In the genomic region with DNA sequence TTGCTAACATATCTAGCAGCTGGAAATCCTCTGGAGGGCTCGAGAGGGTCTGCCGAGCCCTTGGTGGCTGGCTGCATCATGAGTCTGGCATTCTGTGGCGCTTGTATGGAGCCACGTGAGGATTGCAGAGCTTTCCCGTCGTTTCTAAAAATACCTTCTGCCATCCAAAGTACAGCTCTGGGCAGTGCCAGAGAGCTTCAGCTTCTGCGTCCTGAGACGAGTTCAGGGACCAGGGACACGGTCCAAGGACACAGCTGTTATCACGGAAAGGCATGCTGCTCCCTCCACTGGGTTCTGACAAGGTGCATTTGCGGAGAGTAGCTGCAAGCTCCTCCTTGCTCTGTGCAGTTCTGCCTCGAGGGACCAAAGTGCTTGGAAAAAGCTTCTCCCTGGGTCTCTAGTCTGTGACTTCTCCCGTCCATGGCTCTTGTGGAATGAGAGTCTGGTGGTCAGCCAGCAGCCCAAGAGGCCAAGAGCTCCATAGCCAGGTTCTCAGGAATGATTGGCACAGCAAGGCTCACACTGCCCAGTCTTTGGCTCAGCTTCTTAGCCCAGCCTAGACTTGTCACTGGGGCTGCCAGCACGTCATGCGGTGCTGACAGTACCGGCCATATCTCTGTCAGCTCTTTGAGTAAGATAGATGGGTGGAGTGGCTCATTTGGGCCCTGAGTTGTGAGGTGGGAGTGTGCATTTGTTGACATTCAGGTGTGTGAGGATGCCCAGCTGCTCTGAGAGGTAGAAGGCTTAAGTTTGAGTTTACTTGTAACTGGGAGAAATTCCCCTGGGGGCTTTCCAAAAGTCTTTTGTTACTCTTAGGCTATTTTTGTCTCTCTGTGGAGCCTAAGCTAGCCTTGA, we compare ENCODE assay signal across 10 mouse cellular contexts. TPM values are rescaled to one million over a fixed set of nuclear protein-coding genes. Genes with fewer than 3 reads are reported as not detected.
DNase-seq lines count a peak whose midpoint lies in the region; ATAC-seq and TF ChIP-seq lines count a peak whose summit lies in the region.
"Had no signal": no experiment of that assay in that cellular context is flagged by ENCODE, and none has a peak within 500 bp of the region (broad histone marks: within the 10 kb centered on the region; RNA-seq: fewer than 3 reads in every experiment).

No protein-coding gene starts in this region.

- ATAC-seq in heart, embryonic 15.5 days (replicated peaks; ENCODE audit: insufficient number of reproducible peaks, insufficient read depth, low FRiP score, low read depth) = peak; percentile 87
- ATAC-seq in stomach, postnatal 0 days (ENCODE audit: low FRiP score, low TSS enrichment) = 0 out of 2 replicates have a peak, but pooled peaks have one; percentile 41
- ATAC-seq in megakaryocyte, adult 5-6 weeks (ENCODE audit: poor library complexity, severe bottlenecking) = no peak
- no peak for ATAC-seq in erythroid progenitor cell, adult 5-6 weeks (replicated peaks; ENCODE audit: low FRiP score, poor library complexity, severe bottlenecking)
- ATAC-seq: forebrain, embryonic 15.5 days had no signal

- H3K36me3 ChIP-seq in heart, embryonic 15.5 days = no peaks in the 10 kb centered on the region
- H3K36me3 ChIP-seq in stomach, postnatal 0 days (ENCODE audit: control insufficient read depth, insufficient read depth, low read length) = no peaks in the 10 kb centered on the region
- H3K36me3 ChIP-seq: forebrain, embryonic 15.5 days had no signal

- H3K4me1 ChIP-seq in heart, embryonic 15.5 days (replicated peaks) = peaks cover 63% of the 10 kb centered on the region
- H3K4me1 ChIP-seq in stomach, postnatal 0 days (replicated peaks; ENCODE audit: control insufficient read depth, insufficient read depth) = peaks cover 7% of the 10 kb centered on the region
- H3K4me1 ChIP-seq: forebrain, embryonic 15.5 days had no signal

- peak; percentile 66 for DNase-seq in ovary, adult 18-20 months (ENCODE audit: low spot score)
- no peak for DNase-seq in ovary, postnatal 10 days (ENCODE audit: low spot score)
- DNase-seq in cerebellum, adult 8-10 months = peak; percentile 75
- DNase-seq in stomach, postnatal 0 days (ENCODE audit: low spot score) = no peak
- DNase-seq: right cerebral cortex, postnatal 14 days had no signal

- WGBS in heart, embryonic 15.5 days = 23% methylated on average over 16 of the region's 16 CpGs
- 34% methylated on average over 16 of the region's 16 CpGs for WGBS in stomach, postnatal 0 days

- H3K4me2 ChIP-seq in heart, embryonic 15.5 days = peak overlapping the region; percentile 46
- H3K4me2 ChIP-seq in stomach, postnatal 0 days (replicated peaks; ENCODE audit: low read depth) = no peak overlapping the region
- H3K4me2 ChIP-seq: forebrain, embryonic 15.5 days had no signal

- no peaks in the 10 kb centered on the region for H3K27me3 ChIP-seq in heart, embryonic 15.5 days
- H3K27me3 ChIP-seq in stomach, postnatal 0 days (ENCODE audit: control insufficient read depth, insufficient read depth, low read length) = no peaks in the 10 kb centered on the region
- H3K27me3 ChIP-seq: forebrain, embryonic 15.5 days had no signal

- no peak overlapping the region for H3K9ac ChIP-seq in heart, embryonic 15.5 days
- H3K9ac ChIP-seq in stomach, postnatal 0 days (ENCODE audit: low read length) = peak overlapping the region; percentile 23; the same call in 1 of the 2 replicates
- H3K9ac ChIP-seq: forebrain, embryonic 15.5 days; liver, embryonic 14.5 days had no signal

- H3K27ac ChIP-seq in heart, embryonic 15.5 days = peak overlapping the region; percentile 91
- peak overlapping the region; percentile 65 for H3K27ac ChIP-seq in stomach, postnatal 0 days (replicated peaks)
- H3K27ac ChIP-seq: forebrain, embryonic 15.5 days; liver, embryonic 14.5 days had no signal

- TF ChIP-seq EP300 in stomach, postnatal 0 days (optimal IDR thresholded peaks at IDR 0.05) = no peak

- TF ChIP-seq CTCF in stomach, postnatal 0 days (IDR thresholded peaks at IDR 0.05; ENCODE audit: low read depth) = no peak

- no peak overlapping the region for H3K4me3 ChIP-seq in heart, embryonic 15.5 days
- H3K4me3 ChIP-seq in stomach, postnatal 0 days (ENCODE audit: low read depth, low read length) = no peak overlapping the region
- H3K4me3 ChIP-seq: forebrain, embryonic 15.5 days had no signal

- H3K9me3 ChIP-seq in heart, embryonic 15.5 days (replicated peaks) = no peaks in the 10 kb centered on the region
- H3K9me3 ChIP-seq in stomach, postnatal 0 days (ENCODE audit: control insufficient read depth, low read length) = no peaks in the 10 kb centered on the region
- H3K9me3 ChIP-seq: forebrain, embryonic 15.5 days had no signal

RNA-seq across cellular contexts. Expression of a gene that starts 56.5 kb away (rescaled TPM):
- polyA plus RNA-seq in heart, embryonic 15.5 days (2015; fragmentation: Nextera tagmentation; extraction: Ambion mirVana) = 3.5 and 4.4 TPM in 2 replicates
- polyA plus RNA-seq in stomach, postnatal 0 days (2015; fragmentation: Nextera tagmentation; extraction: Ambion mirVana) = 3.2 and 3.3 TPM in 2 replicates
- total RNA-seq in megakaryocyte, adult 5-6 weeks (2015) = 3.5 and 3.6 TPM in 2 replicates
- 4.2 and 5.1 TPM in 2 replicates for total RNA-seq in megakaryocyte, adult 5-6 weeks (2017)
- total RNA-seq in erythroid progenitor cell, adult 5-6 weeks (2015; ENCODE audit: low replicate concordance) = 1.8 and 6.3 TPM in 2 replicates
- 2.7 TPM in 1 of 2 replicates, not detected in the other for total RNA-seq in erythroid progenitor cell, adult 5-6 weeks (2017; ENCODE audit: low replicate concordance)

Comparison
In these comparisons a context has a peak if more than half of its experiments do, and no peak if none do; other contexts are left out.
1. DNase-seq: peak in ovary, adult 18-20 months (single experiment) and cerebellum, adult 8-10 months (single experiment); none in ovary, postnatal 10 days (single experiment) and stomach, postnatal 0 days (single experiment).
2. ATAC-seq: peak in heart, embryonic 15.5 days (single experiment) and stomach, postnatal 0 days (single experiment); none in megakaryocyte, adult 5-6 weeks (single experiment) and erythroid progenitor cell, adult 5-6 weeks (single experiment).